Mouse (Mus musculus): ENCODE data around the gene Sardh.

DNA sequence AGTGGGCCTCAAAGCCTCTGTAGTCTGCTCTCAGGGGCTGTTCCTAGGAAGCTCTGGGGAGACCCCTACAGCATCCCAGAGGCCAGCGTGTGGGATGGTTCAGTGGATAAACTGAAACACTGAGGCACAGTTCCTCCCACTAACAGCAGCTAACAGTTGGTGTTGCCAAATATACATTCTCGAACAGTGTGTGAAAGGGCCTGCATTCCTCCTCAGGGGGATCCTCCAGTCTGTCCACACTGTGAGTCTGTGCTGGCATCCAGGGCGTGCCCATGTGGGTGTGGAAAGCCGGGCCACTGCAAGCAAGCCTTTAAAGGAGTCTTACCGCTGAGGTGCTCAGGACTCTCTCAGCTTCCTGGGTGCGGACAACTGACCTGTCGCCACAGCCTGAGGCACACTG, 21.6 kb downstream of the Sardh start:
- no peak for TF ChIP-seq POLR2A (IDR thresholded peaks at IDR 0.05; ENCODE audit: insufficient read length, low read depth)
- TF ChIP-seq USF1 (IDR thresholded peaks at IDR 0.05; ENCODE audit: low read depth): no peak
- TF ChIP-seq TCF12 (IDR thresholded peaks at IDR 0.05; ENCODE audit: insufficient read depth, poor library complexity, severe bottlenecking): no peak
- no peak for TF ChIP-seq POLR2AphosphoS2 (IDR thresholded peaks at IDR 0.05; ENCODE audit: insufficient read length, low read depth)
- TF ChIP-seq E2F4 (IDR thresholded peaks at IDR 0.05; ENCODE audit: insufficient read depth): no peak
- TF ChIP-seq SRF (IDR thresholded peaks at IDR 0.05; ENCODE audit: control insufficient read depth, insufficient read length, low read depth): no peak
- TF ChIP-seq MYOD1 (IDR thresholded peaks at IDR 0.05; ENCODE audit: control insufficient read depth in 1 of 3, insufficient read length in 2 of 3, low read depth in 2 of 3): peak in 1 of 3 experiments; percentile 43
